Mouse (Mus musculus): ENCODE data around the gene A630001G21Rik. TPM values are rescaled to one million over a fixed set of nuclear protein-coding genes. Genes with fewer than 3 reads are reported as not detected.
A peak's percentile ranks its signal among the peaks of the same experiment; 100 is the strongest.
"Not testable (repeated sequence)": the region's sequence is repeated elsewhere in the genome, so short reads cannot be mapped to it uniquely, and the experiment has no call there.

Gene A630001G21Rik
- polyA plus RNA-seq (2014; fragmentation: Nextera tagmentation; extraction: Ambion mirVana), result 1.7 and 2.5 TPM in 2 replicates

GRCm38 (mm10) chr1:85778436-85778835 is at the start of gene A630001G21Rik:
Gene A630001G21Rik, minus strand, starts transcription at chr1:85778643.
- ATAC-seq (ENCODE audit: low read depth) (no peak), DNase-seq (ENCODE audit: low spot score) (no peak)
- Histone ChIP-seq H3K27me3 (replicated peaks; ENCODE audit: control insufficient read depth, insufficient read depth, low read length) (no peaks in the 10 kb centered on the region), H3K36me3 (ENCODE audit: control insufficient read depth, insufficient read depth, low read length) (no peaks in the 10 kb centered on the region), H3K4me3 (ENCODE audit: low read depth, low read length) (no peak within 1 kb of the TSS), H3K9ac (ENCODE audit: low read depth, low read length) (no peak within 1 kb of the TSS), H3K4me2 (ENCODE audit: low read depth, low read length) (no peak within 1 kb of the TSS), H3K27ac (replicated peaks; ENCODE audit: low read depth, low read length) (no peak within 1 kb of the TSS), H3K9me3 (ENCODE audit: control insufficient read depth, low read length) (no peaks in the 10 kb centered on the region), H3K4me1 (ENCODE audit: control insufficient read depth, insufficient read depth, low read length) (no peaks in the 10 kb centered on the region)
- 90% methylated on average over 4 of the region's 4 CpGs for WGBS

DNA sequence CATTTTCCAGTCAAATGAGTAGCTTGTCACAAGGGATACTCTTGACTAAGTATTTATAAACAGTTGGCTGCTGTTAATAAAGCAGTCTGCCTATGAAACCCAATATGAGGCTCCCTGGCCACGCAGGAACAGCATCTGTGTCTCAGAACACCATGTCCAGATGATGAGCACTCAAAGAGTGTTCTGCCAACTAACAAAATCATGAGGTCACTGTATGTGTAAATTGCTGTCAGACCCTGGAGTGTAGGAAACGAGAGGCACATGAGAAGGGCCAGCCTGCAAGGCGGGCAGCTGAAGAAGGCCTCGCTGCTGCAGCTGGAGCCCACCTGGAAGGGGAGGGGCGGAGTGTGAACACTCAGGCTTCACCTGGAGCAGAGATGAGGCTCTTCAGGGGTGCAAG is 48.7 kb upstream of the A630001G21Rik start:
- Histone ChIP-seq H3K36me3 (ENCODE audit: control insufficient read depth, insufficient read depth, low read length) (peaks cover 26% of the 10 kb centered on the region), H3K27ac (replicated peaks; ENCODE audit: low read depth, low read length) (no peak overlapping the region), H3K9ac (ENCODE audit: low read depth, low read length) (no peak overlapping the region), H3K27me3 (replicated peaks; ENCODE audit: control insufficient read depth, insufficient read depth, low read length) (no peaks in the 10 kb centered on the region), H3K4me3 (ENCODE audit: low read depth, low read length) (no peak overlapping the region), H3K4me2 (ENCODE audit: low read depth, low read length) (no peak overlapping the region), H3K4me1 (ENCODE audit: control insufficient read depth, insufficient read depth, low read length) (no peaks in the 10 kb centered on the region), H3K9me3 (ENCODE audit: control insufficient read depth, low read length) (no peaks in the 10 kb centered on the region)
- DNase-seq (ENCODE audit: low spot score) (peak; percentile 19), ATAC-seq (ENCODE audit: low read depth) (no peak)
- 71% methylated on average over 5 of the region's 5 CpGs for WGBS

DNA sequence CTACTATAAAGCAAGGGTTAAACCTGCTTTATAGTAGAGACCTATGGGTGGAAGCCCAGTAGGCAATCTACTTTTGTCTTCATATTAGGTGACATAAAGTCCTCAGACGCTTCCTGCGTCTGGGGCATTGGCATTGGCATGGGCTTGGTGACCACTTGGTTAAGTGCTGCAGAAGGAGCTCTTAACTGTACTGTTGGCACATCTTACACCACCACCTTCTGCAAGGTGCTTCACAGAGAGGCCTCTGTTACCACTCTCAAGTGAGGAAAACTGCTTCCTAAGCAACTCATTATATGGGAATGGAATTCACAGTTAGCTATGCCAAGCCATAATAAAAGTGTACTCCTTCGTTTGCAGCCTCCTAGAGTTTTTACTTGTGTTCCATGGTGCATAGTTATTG is 46.5 kb upstream of the A630001G21Rik start:
- WGBS, result 87% methylated on average over 3 of the region's 3 CpGs

DNA sequence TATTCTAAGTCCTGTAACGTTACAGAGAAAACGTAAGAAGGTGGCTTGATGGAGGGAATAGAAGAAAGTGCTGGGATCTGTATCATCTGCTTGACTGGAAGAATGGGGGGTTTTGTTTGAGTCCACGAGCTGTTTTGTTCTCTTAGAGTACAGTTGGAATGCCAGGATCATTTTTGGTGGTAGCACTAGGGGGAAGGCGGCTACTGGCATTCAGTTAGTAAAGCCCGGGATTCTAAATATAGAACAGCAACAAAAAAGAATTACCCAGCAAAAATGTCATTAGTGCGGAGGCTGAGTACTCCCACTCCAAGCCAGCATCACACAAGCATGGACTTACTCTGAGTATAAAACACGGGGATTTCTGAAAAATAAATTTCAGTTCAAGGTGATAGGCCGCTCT is 43.8 kb upstream of the A630001G21Rik start:
- Histone ChIP-seq H3K27ac (replicated peaks; ENCODE audit: low read depth, low read length) (no peak overlapping the region), H3K36me3 (ENCODE audit: control insufficient read depth, insufficient read depth, low read length) (peaks cover 51% of the 10 kb centered on the region), H3K9ac (ENCODE audit: low read depth, low read length) (no peak overlapping the region), H3K4me3 (ENCODE audit: low read depth, low read length) (no peak overlapping the region), H3K4me2 (ENCODE audit: low read depth, low read length) (no peak overlapping the region), H3K27me3 (replicated peaks; ENCODE audit: control insufficient read depth, insufficient read depth, low read length) (no peaks in the 10 kb centered on the region), H3K9me3 (ENCODE audit: control insufficient read depth, low read length) (no peaks in the 10 kb centered on the region; the same call in 1 of the 2 replicates), H3K4me1 (ENCODE audit: control insufficient read depth, insufficient read depth, low read length) (no peaks in the 10 kb centered on the region)
- DNase-seq (ENCODE audit: low spot score), result no peak
- 89% methylated on average over 8 of the region's 8 CpGs for WGBS
- ATAC-seq (ENCODE audit: low read depth), result no peak

More for the DNA sequence above, 46.5 kb upstream of the A630001G21Rik start:
- no peak overlapping the region for H3K4me3 ChIP-seq (ENCODE audit: low read depth, low read length)
- H3K9ac ChIP-seq (ENCODE audit: low read depth, low read length), result no peak overlapping the region
- peaks cover 43% of the 10 kb centered on the region for H3K36me3 ChIP-seq (ENCODE audit: control insufficient read depth, insufficient read depth, low read length)
- H3K4me2 ChIP-seq (ENCODE audit: low read depth, low read length), result no peak overlapping the region
- H3K27ac ChIP-seq (replicated peaks; ENCODE audit: low read depth, low read length), result no peak overlapping the region
- H3K27me3 ChIP-seq (replicated peaks; ENCODE audit: control insufficient read depth, insufficient read depth, low read length), result no peaks in the 10 kb centered on the region
- H3K4me1 ChIP-seq (ENCODE audit: control insufficient read depth, insufficient read depth, low read length), result no peaks in the 10 kb centered on the region
- H3K9me3 ChIP-seq (ENCODE audit: control insufficient read depth, low read length), result no peaks in the 10 kb centered on the region
- DNase-seq (ENCODE audit: low spot score), result no peak
- no peak for ATAC-seq (ENCODE audit: low read depth)

GRCm38 (mm10) chr1:85819695-85820094 is 41.3 kb upstream of the A630001G21Rik start:
- ATAC-seq (ENCODE audit: low read depth) (no peak), DNase-seq (ENCODE audit: low spot score) (no peak)
- 93% methylated on average over 1 of the region's 1 CpGs for WGBS
- no peak overlapping the region for H3K4me3 ChIP-seq (ENCODE audit: low read depth, low read length)
- H3K9me3 ChIP-seq (ENCODE audit: control insufficient read depth, low read length), result no peaks in the 10 kb centered on the region; the same call in 1 of the 2 replicates
- H3K36me3 ChIP-seq (ENCODE audit: control insufficient read depth, insufficient read depth, low read length), result peaks cover 48% of the 10 kb centered on the region
- no peaks in the 10 kb centered on the region for H3K4me1 ChIP-seq (ENCODE audit: control insufficient read depth, insufficient read depth, low read length)
- no peak overlapping the region for H3K4me2 ChIP-seq (ENCODE audit: low read depth, low read length)
- no peak overlapping the region for H3K27ac ChIP-seq (replicated peaks; ENCODE audit: low read depth, low read length)
- H3K27me3 ChIP-seq (replicated peaks; ENCODE audit: control insufficient read depth, insufficient read depth, low read length), result no peaks in the 10 kb centered on the region
- no peak overlapping the region for H3K9ac ChIP-seq (ENCODE audit: low read depth, low read length)

- no peaks in the 10 kb centered on the region; the same call in 1 of the 2 replicates for H3K9me3 ChIP-seq (ENCODE audit: control insufficient read depth, low read length)
These were observed 39.7 kb upstream of the A630001G21Rik start for GRCm38 (mm10) chr1:85818121-85818520.

DNA sequence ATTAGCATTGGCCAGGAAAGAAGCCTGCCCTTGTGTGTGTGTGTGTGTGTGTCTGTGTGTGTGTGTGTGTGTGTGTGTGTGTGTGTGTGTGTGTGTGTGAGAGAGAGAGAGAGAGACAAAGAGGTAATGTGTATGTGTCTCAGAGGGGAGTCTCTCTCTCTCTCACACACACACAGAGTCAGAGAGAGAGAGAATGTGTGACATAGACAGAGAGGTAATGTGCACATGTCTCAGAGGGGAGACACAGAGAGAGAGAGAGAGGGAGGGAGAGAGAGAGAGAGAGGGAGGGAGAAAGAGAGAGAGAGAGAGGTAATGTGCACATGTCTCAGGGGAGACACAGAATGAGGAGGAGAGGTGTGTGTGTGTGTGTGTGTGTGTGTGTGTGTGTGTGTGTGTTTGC is 35.8 kb upstream of the A630001G21Rik start:
- not testable (repeated sequence) for H3K4me3 ChIP-seq (ENCODE audit: low read depth, low read length); DNase-seq (ENCODE audit: low spot score); H3K27me3 ChIP-seq (replicated peaks; ENCODE audit: control insufficient read depth, insufficient read depth, low read length); H3K27ac ChIP-seq (replicated peaks; ENCODE audit: low read depth, low read length); ATAC-seq (ENCODE audit: low read depth); H3K4me2 ChIP-seq (ENCODE audit: low read depth, low read length); H3K9me3 ChIP-seq (ENCODE audit: control insufficient read depth, low read length); H3K9ac ChIP-seq (ENCODE audit: low read depth, low read length)
- H3K36me3 ChIP-seq (ENCODE audit: control insufficient read depth, insufficient read depth, low read length), result peaks cover 12% of the 10 kb centered on the region
- peaks cover 13% of the 10 kb centered on the region for H3K4me1 ChIP-seq (ENCODE audit: control insufficient read depth, insufficient read depth, low read length)

More at GRCm38 (mm10) chr1:85818121-85818520, 39.7 kb upstream of the A630001G21Rik start:
- no peak overlapping the region for H3K4me2 ChIP-seq (ENCODE audit: low read depth, low read length)
- H3K4me1 ChIP-seq (ENCODE audit: control insufficient read depth, insufficient read depth, low read length), result no peaks in the 10 kb centered on the region
- H3K27me3 ChIP-seq (replicated peaks; ENCODE audit: control insufficient read depth, insufficient read depth, low read length), result no peaks in the 10 kb centered on the region
- WGBS, result 89% methylated on average over 6 of the region's 6 CpGs
- H3K27ac ChIP-seq (replicated peaks; ENCODE audit: low read depth, low read length), result no peak overlapping the region
- no peak overlapping the region for H3K4me3 ChIP-seq (ENCODE audit: low read depth, low read length)
- ATAC-seq (ENCODE audit: low read depth), result no peak
- H3K36me3 ChIP-seq (ENCODE audit: control insufficient read depth, insufficient read depth, low read length), result peaks cover 46% of the 10 kb centered on the region
- no peak for DNase-seq (ENCODE audit: low spot score)
- no peak overlapping the region for H3K9ac ChIP-seq (ENCODE audit: low read depth, low read length)

- DNase-seq (ENCODE audit: low spot score) (no peak), ATAC-seq (ENCODE audit: low read depth) (no peak)
- no peaks in the 10 kb centered on the region for H3K36me3 ChIP-seq (ENCODE audit: control insufficient read depth, insufficient read depth, low read length)
- H3K4me2 ChIP-seq (ENCODE audit: low read depth, low read length), result no peak overlapping the region
- 72% methylated on average over 2 of the region's 2 CpGs for WGBS
- peaks cover 17% of the 10 kb centered on the region for H3K4me1 ChIP-seq (ENCODE audit: control insufficient read depth, insufficient read depth, low read length)
- no peaks in the 10 kb centered on the region for H3K9me3 ChIP-seq (ENCODE audit: control insufficient read depth, low read length)
- H3K9ac ChIP-seq (ENCODE audit: low read depth, low read length), result no peak overlapping the region
- H3K4me3 ChIP-seq (ENCODE audit: low read depth, low read length), result no peak overlapping the region
- H3K27ac ChIP-seq (replicated peaks; ENCODE audit: low read depth, low read length), result 0 out of 2 replicates have a peak overlapping the region, but pooled peaks have one; percentile 15
- no peaks in the 10 kb centered on the region for H3K27me3 ChIP-seq (replicated peaks; ENCODE audit: control insufficient read depth, insufficient read depth, low read length)
These were observed 32.3 kb upstream of the A630001G21Rik start for GRCm38 (mm10) chr1:85810787-85811186.

- Histone ChIP-seq H3K27me3 (replicated peaks; ENCODE audit: control insufficient read depth, insufficient read depth, low read length) (no peaks in the 10 kb centered on the region), H3K27ac (replicated peaks; ENCODE audit: low read depth, low read length) (no peak overlapping the region), H3K9me3 (ENCODE audit: control insufficient read depth, low read length) (no peaks in the 10 kb centered on the region), H3K4me1 (ENCODE audit: control insufficient read depth, insufficient read depth, low read length) (peaks cover 17% of the 10 kb centered on the region), H3K4me2 (ENCODE audit: low read depth, low read length) (no peak overlapping the region), H3K36me3 (ENCODE audit: control insufficient read depth, insufficient read depth, low read length) (no peaks in the 10 kb centered on the region), H3K9ac (ENCODE audit: low read depth, low read length) (no peak overlapping the region), H3K4me3 (ENCODE audit: low read depth, low read length) (no peak overlapping the region)
- DNase-seq (ENCODE audit: low spot score), result peak; percentile 26
- WGBS, result 56% methylated on average over 2 of the region's 2 CpGs
- peak; percentile 26; the same call in 1 of the 2 replicates for ATAC-seq (ENCODE audit: low read depth)
These were observed 31.9 kb upstream of the A630001G21Rik start for GRCm38 (mm10) chr1:85810343-85810742.

Measured in embryonic facial prominence, embryonic 14.5 days (tissue).